31 mouse cellular contexts compared by ENCODE assay signal in the genomic region with DNA sequence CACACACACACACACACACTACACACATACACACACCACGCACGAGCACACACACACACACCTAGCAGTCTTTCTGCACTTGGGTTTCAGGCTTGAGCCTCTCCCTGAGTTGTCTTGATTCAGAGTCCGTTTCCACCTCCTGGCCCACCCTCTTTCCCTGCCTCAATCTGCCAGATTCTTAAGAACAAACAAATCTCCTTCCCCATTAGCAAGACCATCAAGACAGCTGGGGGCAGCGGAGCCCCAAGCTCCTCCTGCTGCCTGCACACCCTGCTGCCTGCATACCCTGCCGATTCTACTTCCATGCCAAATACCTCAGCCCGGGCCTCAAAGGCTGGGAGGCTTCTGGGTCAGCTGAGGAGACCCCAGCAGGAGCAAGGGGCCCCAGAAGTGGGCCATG. TPM values are rescaled to one million over a fixed set of nuclear protein-coding genes. Genes with fewer than 3 reads are reported as not detected.
A peak's percentile ranks its signal among the peaks of the same experiment; 100 is the strongest.
DNase-seq lines count a peak whose midpoint lies in the region; ATAC-seq and TF ChIP-seq lines count a peak whose summit lies in the region.
"Had no signal": no experiment of that assay in that cellular context is flagged by ENCODE, and none has a peak within 500 bp of the region (broad histone marks: within the 10 kb centered on the region; RNA-seq: fewer than 3 reads in every experiment).

No protein-coding gene starts in this region.

- no peak for ATAC-seq in hindbrain, embryonic 15.5 days (ENCODE audit: low FRiP score, low read depth)
- ATAC-seq in hindbrain, embryonic 12.5 days (ENCODE audit: low FRiP score): no peak
- ATAC-seq in midbrain, postnatal 0 days (ENCODE audit: low FRiP score): no peak
- ATAC-seq in midbrain, embryonic 11.5 days (ENCODE audit: low FRiP score): no peak
- ATAC-seq: forebrain, embryonic 13.5 days; intestine, postnatal 0 days; lung, postnatal 0 days had no signal

- no peak overlapping the region for H3K27ac ChIP-seq in hindbrain, embryonic 15.5 days (replicated peaks)
- H3K27ac ChIP-seq in hindbrain, embryonic 12.5 days: no peak overlapping the region
- H3K27ac ChIP-seq in midbrain, postnatal 0 days (ENCODE audit: low read depth, low read length): no peak overlapping the region
- no peak overlapping the region for H3K27ac ChIP-seq in midbrain, embryonic 11.5 days (ENCODE audit: low read depth, low read length)
- H3K27ac ChIP-seq in limb, embryonic 10.5 days: peak overlapping the region; percentile 50; the same call in 1 of the 2 replicates
- H3K27ac ChIP-seq: forebrain, embryonic 13.5 days; gastrocnemius, adult 2 months; heart, adult 2 months; left cerebral cortex, adult 2 months; limb, embryonic 15.5 days; liver, embryonic 13.5 days had no signal

- H3K9ac ChIP-seq in hindbrain, embryonic 15.5 days: 0 out of 2 replicates have a peak overlapping the region, but pooled peaks have one; percentile 13
- H3K9ac ChIP-seq in hindbrain, embryonic 12.5 days: no peak overlapping the region
- H3K9ac ChIP-seq in midbrain, postnatal 0 days (replicated peaks; ENCODE audit: low read length, poor library complexity, severe bottlenecking): 0 out of 2 replicates have a peak overlapping the region, but pooled peaks have one; percentile 33
- no peak overlapping the region for H3K9ac ChIP-seq in midbrain, embryonic 11.5 days (ENCODE audit: low read length)
- H3K9ac ChIP-seq: forebrain, embryonic 13.5 days; heart, embryonic 12.5 days; limb, embryonic 15.5 days; liver, embryonic 13.5 days had no signal

- no peaks in the 10 kb centered on the region for H3K9me3 ChIP-seq in hindbrain, embryonic 15.5 days
- H3K9me3 ChIP-seq in hindbrain, embryonic 12.5 days (replicated peaks): no peaks in the 10 kb centered on the region
- no peaks in the 10 kb centered on the region for H3K9me3 ChIP-seq in midbrain, postnatal 0 days (ENCODE audit: low read length)
- no peaks in the 10 kb centered on the region for H3K9me3 ChIP-seq in midbrain, embryonic 11.5 days (ENCODE audit: control insufficient read depth, low read length)
- H3K9me3 ChIP-seq in limb, embryonic 10.5 days (replicated peaks): no peaks in the 10 kb centered on the region
- H3K9me3 ChIP-seq: forebrain, embryonic 13.5 days; heart, embryonic 12.5 days; limb, embryonic 15.5 days; liver, embryonic 13.5 days had no signal

- H3K36me3 ChIP-seq in hindbrain, embryonic 15.5 days: no peaks in the 10 kb centered on the region
- H3K36me3 ChIP-seq in hindbrain, embryonic 12.5 days: no peaks in the 10 kb centered on the region
- H3K36me3 ChIP-seq in midbrain, postnatal 0 days (ENCODE audit: insufficient read depth, low read length): no peaks in the 10 kb centered on the region
- no peaks in the 10 kb centered on the region for H3K36me3 ChIP-seq in midbrain, embryonic 11.5 days (ENCODE audit: control insufficient read depth, insufficient read depth, low read length)
- no peaks in the 10 kb centered on the region for H3K36me3 ChIP-seq in limb, embryonic 10.5 days
- H3K36me3 ChIP-seq: heart, embryonic 12.5 days; limb, embryonic 15.5 days; liver, embryonic 13.5 days had no signal

- no peak overlapping the region for H3K4me3 ChIP-seq in hindbrain, embryonic 15.5 days
- no peak overlapping the region for H3K4me3 ChIP-seq in hindbrain, embryonic 12.5 days
- no peak overlapping the region for H3K4me3 ChIP-seq in midbrain, postnatal 0 days (ENCODE audit: low read depth, low read length)
- no peak overlapping the region for H3K4me3 ChIP-seq in midbrain, embryonic 11.5 days (ENCODE audit: low read depth, low read length)
- H3K4me3 ChIP-seq in limb, embryonic 10.5 days: no peak overlapping the region
- H3K4me3 ChIP-seq: erythroblast, embryonic 14.5 days; forebrain, embryonic 13.5 days; gastrocnemius, adult 2 months; heart, adult 2 months; heart, embryonic 12.5 days; left cerebral cortex, adult 2 months; limb, embryonic 15.5 days; liver, embryonic 13.5 days; megakaryocyte, embryonic 14.5 days had no signal

- H3K4me2 ChIP-seq in hindbrain, embryonic 15.5 days: no peak overlapping the region
- no peak overlapping the region for H3K4me2 ChIP-seq in hindbrain, embryonic 12.5 days (replicated peaks)
- H3K4me2 ChIP-seq in midbrain, postnatal 0 days (ENCODE audit: low read depth, low read length, poor library complexity, severe bottlenecking): no peak overlapping the region
- no peak overlapping the region for H3K4me2 ChIP-seq in midbrain, embryonic 11.5 days
- H3K4me2 ChIP-seq: forebrain, embryonic 13.5 days; heart, embryonic 12.5 days; limb, embryonic 15.5 days; liver, embryonic 13.5 days had no signal

- H3K27me3 ChIP-seq in hindbrain, embryonic 15.5 days: peaks cover 11% of the 10 kb centered on the region
- peaks cover 17% of the 10 kb centered on the region for H3K27me3 ChIP-seq in hindbrain, embryonic 12.5 days
- peaks cover 8% of the 10 kb centered on the region; the same call in 1 of the 2 replicates for H3K27me3 ChIP-seq in midbrain, postnatal 0 days (ENCODE audit: insufficient read depth, low read length)
- peaks cover 14% of the 10 kb centered on the region for H3K27me3 ChIP-seq in midbrain, embryonic 11.5 days (ENCODE audit: control insufficient read depth, insufficient read depth, low read length)
- H3K27me3 ChIP-seq in limb, embryonic 10.5 days (ENCODE audit: low read depth, poor library complexity, severe bottlenecking): peaks cover 24% of the 10 kb centered on the region

- no peak for TF ChIP-seq CTCF in midbrain, postnatal 0 days (IDR thresholded peaks at IDR 0.05)

- peaks cover 32% of the 10 kb centered on the region for H3K4me1 ChIP-seq in hindbrain, embryonic 15.5 days (replicated peaks)
- H3K4me1 ChIP-seq in hindbrain, embryonic 12.5 days: peaks cover 36% of the 10 kb centered on the region
- H3K4me1 ChIP-seq in midbrain, postnatal 0 days (ENCODE audit: insufficient read depth, low read length): peaks cover 3% of the 10 kb centered on the region; the same call in 1 of the 2 replicates
- peaks cover 15% of the 10 kb centered on the region for H3K4me1 ChIP-seq in midbrain, embryonic 11.5 days (ENCODE audit: control insufficient read depth, insufficient read depth, low read length)
- peaks cover 68% of the 10 kb centered on the region for H3K4me1 ChIP-seq in limb, embryonic 10.5 days

- DNase-seq in midbrain, postnatal 0 days (ENCODE audit: low spot score): no peak
- DNase-seq in midbrain, embryonic 11.5 days (ENCODE audit: low spot score, missing footprints): no peak
- DNase-seq in ZHBTc4 (ENCODE audit: low read depth, low spot score): peak; percentile 58
- no peak for DNase-seq in limb, embryonic 10.5 days (ENCODE audit: low spot score)
- no peak for DNase-seq in ovary, postnatal 14 days (ENCODE audit: low spot score)
- no peak for DNase-seq in urinary bladder, postnatal 25 days (ENCODE audit: low spot score)
- DNase-seq: adrenal gland, postnatal 10 days; B cell, adult 2 months; cerebellum, adult 11 months; cerebellum, adult 9-10 months; cerebellum, postnatal 36 days; embryo, embryonic 11 days; gastrocnemius, adult 2 months; heart, adult 2 months; heart, postnatal 4 days; kidney, postnatal 25 days; liver, embryonic 13.5 days; lung, adult 18-20 months; lung, postnatal 4 days; right cerebral cortex, postnatal 4 days; thymus, postnatal 4 days had no signal

- WGBS in hindbrain, embryonic 15.5 days: 40% methylated on average over 6 of the region's 6 CpGs
- WGBS in hindbrain, embryonic 12.5 days: 36% methylated on average over 6 of the region's 6 CpGs
- 57% methylated on average over 6 of the region's 6 CpGs for WGBS in midbrain, postnatal 0 days
- WGBS in midbrain, embryonic 11.5 days: 40% methylated on average over 6 of the region's 6 CpGs
- WGBS in limb, embryonic 10.5 days: 35% methylated on average over 6 of the region's 6 CpGs

RNA-seq across cellular contexts. Expression of a gene that starts 27.7 kb away (rescaled TPM):
- 747 and 837 TPM in 2 replicates for polyA plus RNA-seq in hindbrain, embryonic 15.5 days (2015; fragmentation: Nextera tagmentation; extraction: Ambion mirVana)
- 787 and 856 TPM in 2 replicates for polyA plus RNA-seq in hindbrain, embryonic 12.5 days (2016; fragmentation: Nextera tagmentation; extraction: Ambion mirVana)
- 903 and 1,541 TPM in 2 replicates for total RNA-seq in midbrain, postnatal 0 days (2014; rRNA removed)
- polyA plus RNA-seq in midbrain, postnatal 0 days (2015; fragmentation: Nextera tagmentation; extraction: Ambion mirVana): 889 and 977 TPM in 2 replicates
- 839 and 977 TPM in 2 replicates for polyA plus RNA-seq in midbrain, embryonic 11.5 days (2014; fragmentation: Nextera tagmentation; extraction: Ambion mirVana)
- polyA plus RNA-seq in limb, embryonic 10.5 days (2016; fragmentation: Nextera tagmentation; extraction: Ambion mirVana): 966 and 1,201 TPM in 2 replicates

RNA-seq across cellular contexts. Expression of a gene that starts 34.6 kb away (rescaled TPM):
- 31.6 and 35.1 TPM in 2 replicates for polyA plus RNA-seq in hindbrain, embryonic 15.5 days (2015; fragmentation: Nextera tagmentation; extraction: Ambion mirVana)
- polyA plus RNA-seq in hindbrain, embryonic 12.5 days (2016; fragmentation: Nextera tagmentation; extraction: Ambion mirVana): 18.0 and 23.8 TPM in 2 replicates
- 42.8 and 58.2 TPM in 2 replicates for total RNA-seq in midbrain, postnatal 0 days (2014; rRNA removed)
- 27.1 and 29.4 TPM in 2 replicates for polyA plus RNA-seq in midbrain, postnatal 0 days (2015; fragmentation: Nextera tagmentation; extraction: Ambion mirVana)
- 11.0 and 11.4 TPM in 2 replicates for polyA plus RNA-seq in midbrain, embryonic 11.5 days (2014; fragmentation: Nextera tagmentation; extraction: Ambion mirVana)
- polyA plus RNA-seq in limb, embryonic 10.5 days (2016; fragmentation: Nextera tagmentation; extraction: Ambion mirVana): 8.6 and 9.2 TPM in 2 replicates

Comparison
In these comparisons a context has a peak if more than half of its experiments do, and no peak if none do; other contexts are left out.
1. H3K9ac ChIP-seq: peak in hindbrain, embryonic 15.5 days (single experiment) and midbrain, postnatal 0 days (single experiment); none in hindbrain, embryonic 12.5 days (single experiment) and midbrain, embryonic 11.5 days (single experiment).